Mouse (Mus musculus) ES-E14 (cell line): ENCODE measurements around the gene Luzp1.

ENCODE experiments used
- HCFC1 ChIP-seq: IDR thresholded peaks from 2 replicates; pipeline ENCODE4 v1.6.1; 2012; ENCODE audit warnings: low read length, inconsistent platforms, borderline replicate concordance; ENCODE audit not compliant: insufficient read depth
- MAFK ChIP-seq: IDR thresholded peaks from 2 replicates; pipeline ENCODE4 v1.6.1; 2014; ENCODE audit warnings: mild to moderate bottlenecking, low read depth, low read length, inconsistent platforms; ENCODE audit not compliant: insufficient read depth
- ZNF384 ChIP-seq: IDR thresholded peaks from 2 replicates; pipeline ENCODE4 v1.6.1; 2012; ENCODE audit warnings: low read depth, low read length, inconsistent platforms

DNA sequence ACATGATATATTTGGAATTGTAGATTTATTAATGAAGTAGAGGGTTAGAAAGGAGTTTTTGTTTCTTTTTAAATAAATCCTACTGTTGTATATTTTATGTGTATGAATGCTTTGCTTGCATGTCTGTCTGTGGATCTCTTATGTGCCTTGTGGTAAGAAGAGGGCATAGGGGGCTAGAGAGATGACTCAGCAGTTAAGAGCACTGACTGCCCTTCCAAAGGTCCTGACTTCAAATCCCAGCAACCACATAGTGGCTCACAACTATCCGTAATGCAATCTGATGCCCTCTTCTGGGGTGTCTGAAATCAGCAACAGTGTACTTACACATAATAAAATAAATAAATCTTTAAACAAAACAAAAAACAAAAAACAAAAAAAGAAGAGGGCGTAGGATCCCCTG, 17.0 kb downstream of the Luzp1 start:
- peak; percentile 88 for TF ChIP-seq MAFK
- no peak for TF ChIP-seq ZNF384
- TF ChIP-seq HCFC1 = no peak
